Mouse (Mus musculus) megakaryocyte, embryonic 14.5 days (primary cell): Measurements from ENCODE around the gene Camk2g.

Source experiments
- FLI1 ChIP-seq: IDR thresholded peaks from 2 replicates; pipeline ENCODE4 v1.6.1; 2012; ENCODE audit warnings: low read length, inconsistent platforms, mixed read lengths
- GATA1 ChIP-seq: IDR thresholded peaks from 3 replicates; pipeline ENCODE4 v1.6.1; 2012; ENCODE audit warnings: mixed read lengths, low read length, inconsistent platforms, borderline replicate concordance

GRCm38 (mm10) chr14:20841526-20841925, 47.6 kb upstream of the Camk2g start:
- TF ChIP-seq GATA1: no peak
- TF ChIP-seq FLI1: no peak
